Mouse (Mus musculus) left cerebral cortex, postnatal 10 days (tissue): ENCODE results near the gene Tmem63c. TPM values are rescaled to one million over a fixed set of nuclear protein-coding genes. Genes with fewer than 3 reads are reported as not detected.

ENCODE experiments used
- microRNA-seq: library from miRNA; unstranded; fragments of <30 nt; microRNA quantifications from one replicate; pipeline ENCODE4 v1.2.0, GENCODE M21; 2022
- total RNA-seq, 2 experiments: library from RNA; stranded (reverse); gene quantifications; 2 replicates each; pipeline ENCODE4 v1.2.3; 2021

Gene Tmem63c
- total RNA-seq, 2 experiments from 2014 or later: 41.9 to 46.4 TPM

Small RNA genes within 50 kb of the gene (microRNA-seq; reads per million reads assigned to microRNA genes)
- gene Gm25847: not detected

Other genes starting within 250 kb of the Tmem63c start
- gene Irf2bpl, start 136.5 kb upstream of the Tmem63c start, total RNA-seq: 10 to 100 TPM; 86.4 to 89.5 TPM
- 10 to 100 TPM; 59.9 to 61.9 TPM for gene Cipc, start 74.3 kb upstream of the Tmem63c start, total RNA-seq
- gene Zdhhc22, start 30.9 kb upstream of the Tmem63c start, total RNA-seq: 10 to 100 TPM; 45.0 to 47.8 TPM
- 1 to 10 TPM; 9.3 to 10.0 TPM for gene Ngb, start 81.2 kb downstream of the Tmem63c start, total RNA-seq
- 10 to 100 TPM; 57.8 to 62.2 TPM for gene Gstz1, start 125.8 kb downstream of the Tmem63c start, total RNA-seq
- gene Pomt2, start 126.6 kb downstream of the Tmem63c start, total RNA-seq: 10 to 100 TPM; 21.0 to 22.8 TPM
- gene Samd15, start 178.4 kb downstream of the Tmem63c start, total RNA-seq: 1 to 10 TPM; 2.6 to 3.1 TPM
- gene Tmed8, start 179.1 kb downstream of the Tmem63c start, total RNA-seq: 10 to 100 TPM; 27.5 to 29.9 TPM
- under 1 TPM; 0.71 to 0.81 TPM for gene Noxred1, start 217.4 kb downstream of the Tmem63c start, total RNA-seq
- gene Vipas39, start 244.9 kb downstream of the Tmem63c start, total RNA-seq: 10 to 100 TPM; 60.9 to 61.7 TPM
- gene Ahsa1, start 245.1 kb downstream of the Tmem63c start, total RNA-seq: 100 to 1,000 TPM; 157 to 158 TPM